Mouse (Mus musculus): Measurements from ENCODE around the gene Vnn3. TPM values are rescaled to one million over a fixed set of nuclear protein-coding genes. Genes with fewer than 3 reads are reported as not detected.

Gene Vnn3
- polyA plus RNA-seq (2014; fragmentation: Nextera tagmentation; extraction: Ambion mirVana), result not detected in 2 replicates

DNA sequence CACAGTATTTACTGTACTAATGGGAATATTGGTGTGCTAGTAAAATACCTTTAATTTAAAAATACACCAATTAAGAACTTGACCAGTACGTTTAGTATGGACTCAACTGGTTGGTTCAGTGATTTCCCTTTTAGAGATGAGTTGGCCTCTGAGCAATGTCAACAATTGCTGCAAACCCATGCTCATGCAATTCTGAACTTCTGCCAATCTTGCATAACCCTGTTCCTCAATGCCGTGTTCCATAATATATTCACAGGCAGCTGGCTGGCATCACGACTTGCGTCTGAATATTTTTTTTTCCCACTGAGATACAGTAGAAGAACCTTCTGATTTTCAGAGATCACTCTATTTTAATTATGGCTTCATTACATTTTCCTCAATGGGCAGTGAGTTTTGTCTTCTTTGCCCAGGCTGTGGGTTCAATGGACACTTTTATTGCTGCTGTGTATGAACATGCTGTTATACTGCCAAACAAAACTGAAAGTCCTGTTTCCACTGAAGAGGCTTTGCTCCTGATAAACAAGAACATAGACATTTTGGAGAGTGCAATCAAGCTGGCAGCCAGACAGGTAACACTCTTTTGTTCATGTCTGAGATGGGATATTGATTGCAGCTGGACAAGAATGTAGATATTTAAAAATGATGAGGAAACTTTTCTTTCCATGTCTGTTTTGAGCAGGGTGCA is at the start of gene Vnn3:
TSS of gene Vnn3 (plus strand) at position 235 of the 685 bp plus-strand sequence.
- H3K36me3 ChIP-seq (ENCODE audit: insufficient read depth), result no peaks in the 10 kb centered on the region
- DNase-seq (peak; percentile 43), ATAC-seq (ENCODE audit: insufficient read depth) (no peak)
- WGBS, result 59% methylated on average over 4 of the region's 4 CpGs
- H3K4me2 ChIP-seq, result no peak within 1 kb of the TSS
- H3K4me3 ChIP-seq (ENCODE audit: low read depth, low read length), result no peak within 1 kb of the TSS
- H3K27me3 ChIP-seq (ENCODE audit: insufficient read depth, low read length), result no peaks in the 10 kb centered on the region
- no peaks in the 10 kb centered on the region for H3K4me1 ChIP-seq (ENCODE audit: insufficient read depth)
- no peaks in the 10 kb centered on the region for H3K9me3 ChIP-seq (ENCODE audit: low read depth, low read length)
- H3K9ac ChIP-seq, result no peak within 1 kb of the TSS
- no peak within 1 kb of the TSS for H3K27ac ChIP-seq (ENCODE audit: low read depth)
- TF ChIP-seq CTCF (IDR thresholded peaks at IDR 0.05; ENCODE audit: low read depth), result no peak

DNA sequence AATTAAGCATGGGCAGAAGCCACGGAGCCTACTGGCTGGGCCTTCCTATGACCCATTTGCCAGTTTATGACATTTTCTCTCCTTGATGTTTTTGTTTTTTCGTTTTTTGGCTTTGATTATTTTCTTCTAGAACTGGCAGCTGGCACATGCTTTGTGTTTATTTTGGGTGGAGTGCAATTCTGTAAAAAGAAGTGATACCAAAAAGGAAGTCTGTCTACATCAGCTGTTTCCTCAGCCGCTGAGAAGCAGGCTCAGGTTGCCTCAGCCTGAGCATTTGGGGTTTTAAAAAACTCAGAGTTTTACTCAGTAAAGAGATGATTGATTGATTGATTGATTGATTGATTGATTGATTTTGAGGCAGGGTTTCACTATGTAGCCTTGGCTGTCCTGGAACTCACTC is 48.4 kb upstream of the Vnn3 start:
- H3K4me3 ChIP-seq (ENCODE audit: low read depth, low read length), result no peak overlapping the region
- H3K27me3 ChIP-seq (ENCODE audit: insufficient read depth, low read length), result no peaks in the 10 kb centered on the region
- 0 out of 2 replicates have a peak, but pooled peaks cover 4% of the 10 kb centered on the region for H3K4me1 ChIP-seq (ENCODE audit: insufficient read depth)
- no peak overlapping the region for H3K27ac ChIP-seq (ENCODE audit: low read depth)
- H3K4me2 ChIP-seq, result no peak overlapping the region
- ATAC-seq (ENCODE audit: insufficient read depth), result no peak
- H3K36me3 ChIP-seq (ENCODE audit: insufficient read depth), result peaks cover 47% of the 10 kb centered on the region
- no peak overlapping the region for H3K9ac ChIP-seq
- WGBS, result 61% methylated on average over 3 of the region's 3 CpGs
- H3K9me3 ChIP-seq (ENCODE audit: low read depth, low read length), result no peaks in the 10 kb centered on the region
- no peak for DNase-seq
- TF ChIP-seq CTCF (IDR thresholded peaks at IDR 0.05; ENCODE audit: low read depth), result no peak

DNA sequence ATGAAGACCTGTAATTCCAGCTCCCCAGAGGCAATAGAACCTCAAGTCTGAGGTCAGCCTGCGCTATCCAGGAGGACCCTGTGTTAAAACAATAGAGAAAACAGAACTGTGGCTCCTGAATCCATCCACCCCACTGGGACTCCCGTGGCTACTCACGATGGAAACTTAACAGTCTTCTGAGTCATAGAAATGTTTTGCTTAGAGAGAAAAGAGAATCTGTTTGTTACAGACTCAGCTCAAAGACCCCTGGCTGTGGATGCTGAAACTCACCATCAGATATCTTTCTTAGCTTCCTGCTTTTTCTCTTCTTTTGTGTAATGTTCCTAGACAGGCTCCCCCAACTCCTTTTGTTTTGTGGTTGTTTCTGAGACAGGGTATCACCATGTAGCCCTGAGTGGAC is 46.6 kb upstream of the Vnn3 start:
- peaks cover 55% of the 10 kb centered on the region for H3K36me3 ChIP-seq (ENCODE audit: insufficient read depth)
- no peaks in the 10 kb centered on the region for H3K27me3 ChIP-seq (ENCODE audit: insufficient read depth, low read length)
- H3K27ac ChIP-seq (ENCODE audit: low read depth), result no peak overlapping the region
- no peak for TF ChIP-seq CTCF (IDR thresholded peaks at IDR 0.05; ENCODE audit: low read depth)
- 88% methylated on average over 3 of the region's 3 CpGs for WGBS
- ATAC-seq (ENCODE audit: insufficient read depth), result no peak
- no peak overlapping the region for H3K9ac ChIP-seq
- DNase-seq, result no peak
- H3K9me3 ChIP-seq (ENCODE audit: low read depth, low read length), result no peaks in the 10 kb centered on the region
- H3K4me2 ChIP-seq, result no peak overlapping the region
- H3K4me3 ChIP-seq (ENCODE audit: low read depth, low read length), result no peak overlapping the region
- no peaks in the 10 kb centered on the region for H3K4me1 ChIP-seq (ENCODE audit: insufficient read depth)

DNA sequence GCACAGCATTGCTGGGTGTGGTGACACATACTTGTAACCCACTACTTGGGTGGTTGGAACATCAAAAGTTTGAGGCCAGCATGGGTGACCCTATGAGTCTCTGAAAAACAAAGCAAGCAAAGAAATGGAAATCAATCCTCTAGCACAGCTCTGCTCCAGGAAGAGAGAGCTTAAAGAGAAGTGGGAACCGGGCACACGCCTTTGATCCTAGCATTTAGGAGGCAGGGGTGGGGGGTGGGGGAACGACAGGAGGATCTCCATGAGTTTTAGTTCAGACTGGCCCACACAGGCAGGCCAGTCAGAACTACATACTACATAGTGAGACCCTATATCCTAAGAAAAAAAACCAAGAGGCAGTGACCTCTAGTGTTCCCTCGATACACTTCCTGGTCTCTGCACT is 45.1 kb upstream of the Vnn3 start:
- WGBS, result 29% methylated on average over 4 of the region's 4 CpGs
- TF ChIP-seq CTCF (IDR thresholded peaks at IDR 0.05; ENCODE audit: low read depth), result no peak
- peaks cover 53% of the 10 kb centered on the region for H3K36me3 ChIP-seq (ENCODE audit: insufficient read depth)
- no peaks in the 10 kb centered on the region for H3K27me3 ChIP-seq (ENCODE audit: insufficient read depth, low read length)
- H3K4me3 ChIP-seq (ENCODE audit: low read depth, low read length), result no peak overlapping the region
- H3K9me3 ChIP-seq (ENCODE audit: low read depth, low read length), result no peaks in the 10 kb centered on the region
- no peak overlapping the region for H3K4me2 ChIP-seq
- no peak for ATAC-seq (ENCODE audit: insufficient read depth)
- DNase-seq, result no peak
- H3K27ac ChIP-seq (ENCODE audit: low read depth), result no peak overlapping the region
- H3K9ac ChIP-seq, result no peak overlapping the region
- H3K4me1 ChIP-seq (ENCODE audit: insufficient read depth), result no peaks in the 10 kb centered on the region

DNA sequence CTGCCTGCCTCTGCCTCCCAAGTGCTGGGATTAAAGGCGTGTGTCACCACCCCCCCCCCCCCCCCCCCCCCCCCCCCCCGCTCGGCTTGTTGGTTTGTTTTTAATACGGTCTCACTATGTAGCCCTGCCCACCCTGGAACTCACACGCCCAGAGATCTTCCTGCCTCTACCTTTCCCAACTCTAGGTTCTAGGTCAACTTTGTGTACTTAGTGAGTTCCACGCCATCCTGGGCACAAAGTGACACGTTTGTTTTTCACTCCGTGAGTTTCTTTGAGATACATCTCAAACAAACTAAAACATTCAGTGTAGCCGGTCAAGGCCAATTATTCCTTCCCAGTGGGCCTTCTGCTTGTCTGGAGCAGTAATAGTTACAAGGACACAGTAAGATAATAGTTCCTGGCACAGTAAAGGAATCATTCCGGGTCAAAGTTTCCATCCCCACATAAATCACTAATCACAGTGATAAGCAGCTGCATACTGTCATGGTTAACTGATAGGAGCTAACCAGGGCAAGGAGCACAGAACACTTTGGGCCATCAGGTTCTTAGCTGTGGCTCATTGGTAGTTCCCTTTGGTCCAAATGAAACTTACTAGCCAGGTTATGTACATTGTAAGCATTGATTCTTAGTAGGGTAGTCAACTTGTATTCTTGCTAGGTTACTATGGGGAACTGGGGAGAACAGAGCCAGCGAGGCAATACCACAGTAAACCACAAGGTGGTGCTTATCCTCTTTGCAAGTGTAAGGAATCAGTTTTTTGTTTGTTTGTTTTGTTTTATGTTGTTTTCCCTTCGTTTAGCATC is 39.4 kb upstream of the Vnn3 start:
- H3K4me2 ChIP-seq, result no peak overlapping the region
- H3K9ac ChIP-seq, result no peak overlapping the region
- no peaks in the 10 kb centered on the region for H3K27me3 ChIP-seq (ENCODE audit: insufficient read depth, low read length)
- no peak overlapping the region for H3K4me3 ChIP-seq (ENCODE audit: low read depth, low read length)
- WGBS, result 66% methylated on average over 9 of the region's 12 CpGs
- H3K36me3 ChIP-seq (ENCODE audit: insufficient read depth), result 0 out of 2 replicates have a peak, but pooled peaks cover 17% of the 10 kb centered on the region
- H3K4me1 ChIP-seq (ENCODE audit: insufficient read depth), result no peaks in the 10 kb centered on the region
- peak; percentile 81 for TF ChIP-seq CTCF (IDR thresholded peaks at IDR 0.05; ENCODE audit: low read depth)
- no peaks in the 10 kb centered on the region for H3K9me3 ChIP-seq (ENCODE audit: low read depth, low read length)
- H3K27ac ChIP-seq (ENCODE audit: low read depth), result no peak overlapping the region
- DNase-seq (peak; percentile 85), ATAC-seq (ENCODE audit: insufficient read depth) (no peak)

DNA sequence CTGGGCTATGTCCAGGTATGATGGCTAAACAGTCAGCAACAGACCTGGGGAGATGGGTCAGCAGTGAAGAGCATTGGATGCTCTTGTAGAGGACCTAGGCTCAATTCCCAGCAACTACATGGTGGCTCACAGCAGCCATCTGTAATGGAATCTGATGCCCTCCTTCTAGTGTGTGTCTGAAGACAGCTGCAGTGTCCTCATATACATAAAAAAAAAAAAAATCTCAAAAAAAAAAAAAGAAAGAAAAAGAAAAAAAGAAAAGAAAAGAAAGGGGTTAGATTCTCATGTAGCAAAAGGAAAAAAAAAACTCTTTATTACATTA is 38.9 kb upstream of the Vnn3 start:
- no peak overlapping the region for H3K27ac ChIP-seq (ENCODE audit: low read depth)
- H3K4me3 ChIP-seq (ENCODE audit: low read depth, low read length), result no peak overlapping the region
- 0 out of 2 replicates have a peak, but pooled peaks cover 17% of the 10 kb centered on the region for H3K36me3 ChIP-seq (ENCODE audit: insufficient read depth)
- no peaks in the 10 kb centered on the region for H3K4me1 ChIP-seq (ENCODE audit: insufficient read depth)
- TF ChIP-seq CTCF (IDR thresholded peaks at IDR 0.05; ENCODE audit: low read depth), result no peak
- ATAC-seq (ENCODE audit: insufficient read depth) (no peak), DNase-seq (no peak)
- no peak overlapping the region for H3K9ac ChIP-seq
- H3K27me3 ChIP-seq (ENCODE audit: insufficient read depth, low read length), result no peaks in the 10 kb centered on the region
- no peak overlapping the region for H3K4me2 ChIP-seq
- H3K9me3 ChIP-seq (ENCODE audit: low read depth, low read length), result no peaks in the 10 kb centered on the region
